Mouse (Mus musculus): ENCODE results near the gene 2510009E07Rik.
A peak's percentile ranks its signal among the peaks of the same experiment; 100 is the strongest.

The 2510009E07Rik gene

DNA sequence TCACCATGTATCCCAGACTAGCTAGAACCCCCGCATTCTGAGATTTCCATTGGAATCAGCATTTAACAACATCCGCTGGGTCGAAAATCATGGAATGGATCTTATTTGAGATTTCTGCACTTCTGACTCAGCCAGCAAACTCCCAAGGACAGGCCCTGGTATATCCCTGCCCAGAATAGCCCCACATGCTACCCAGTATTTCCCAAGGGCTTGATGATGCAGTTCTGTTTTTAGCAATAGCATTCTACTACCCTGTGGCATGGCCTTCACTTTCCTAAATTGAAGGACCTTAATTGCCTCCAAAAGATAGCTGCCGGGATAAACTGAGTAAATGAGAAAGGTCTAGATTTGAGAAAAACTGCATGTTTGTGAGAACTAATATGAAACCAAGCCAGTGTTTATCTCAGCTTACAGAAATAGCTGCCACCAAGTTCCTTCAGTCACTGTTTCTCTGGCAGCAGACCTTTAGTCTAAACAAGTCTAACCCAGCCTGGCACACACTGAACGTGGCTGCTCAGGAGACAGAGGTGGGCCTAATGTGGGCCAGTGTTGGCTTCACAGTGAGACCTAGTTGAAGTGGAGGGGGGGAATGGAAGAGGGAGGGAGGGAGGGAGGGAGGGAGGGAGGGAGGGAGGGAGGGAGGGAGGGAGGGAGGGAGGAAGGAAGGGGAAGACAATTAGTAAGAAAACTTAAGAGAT lies 58.2 kb downstream of the 2510009E07Rik start:
- no peak for DNase-seq (ENCODE audit: low read depth)

GRCm38 (mm10) chr16:21634460-21634859 lies 60.0 kb downstream of the 2510009E07Rik start:
- DNase-seq (ENCODE audit: low read depth), result peak; percentile 11

GRCm38 (mm10) chr16:21631815-21632222 lies 62.6 kb downstream of the 2510009E07Rik start:
- DNase-seq (ENCODE audit: low read depth), result no peak

DNA sequence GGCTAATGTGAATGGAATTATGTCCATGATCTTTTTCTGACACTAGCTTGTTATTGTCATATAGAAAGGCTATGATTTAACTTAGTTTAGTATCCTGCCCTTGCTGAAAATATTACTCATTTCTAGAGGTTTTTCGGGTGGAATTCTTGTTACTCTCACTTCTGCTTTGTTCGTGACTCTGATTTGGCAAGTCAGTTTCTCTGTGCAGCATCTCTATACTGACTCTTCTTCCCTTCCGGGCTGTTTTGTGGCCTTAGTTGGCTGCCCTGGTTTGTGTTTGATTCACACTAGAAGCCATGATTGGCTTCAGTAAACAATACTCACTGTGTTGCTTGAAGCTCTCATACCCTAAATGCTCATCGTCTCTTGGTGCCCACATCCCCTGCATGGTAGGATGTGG lies 63.9 kb downstream of the 2510009E07Rik start:
- no peak for DNase-seq (ENCODE audit: low read depth)

- DNase-seq (ENCODE audit: low read depth), result no peak
Measured at GRCm38 (mm10) chr16:21628061-21628591, 66.3 kb downstream of the 2510009E07Rik start.

GRCm38 (mm10) chr16:21627248-21627647 lies 67.2 kb downstream of the 2510009E07Rik start:
- no peak for DNase-seq (ENCODE audit: low read depth)

DNA sequence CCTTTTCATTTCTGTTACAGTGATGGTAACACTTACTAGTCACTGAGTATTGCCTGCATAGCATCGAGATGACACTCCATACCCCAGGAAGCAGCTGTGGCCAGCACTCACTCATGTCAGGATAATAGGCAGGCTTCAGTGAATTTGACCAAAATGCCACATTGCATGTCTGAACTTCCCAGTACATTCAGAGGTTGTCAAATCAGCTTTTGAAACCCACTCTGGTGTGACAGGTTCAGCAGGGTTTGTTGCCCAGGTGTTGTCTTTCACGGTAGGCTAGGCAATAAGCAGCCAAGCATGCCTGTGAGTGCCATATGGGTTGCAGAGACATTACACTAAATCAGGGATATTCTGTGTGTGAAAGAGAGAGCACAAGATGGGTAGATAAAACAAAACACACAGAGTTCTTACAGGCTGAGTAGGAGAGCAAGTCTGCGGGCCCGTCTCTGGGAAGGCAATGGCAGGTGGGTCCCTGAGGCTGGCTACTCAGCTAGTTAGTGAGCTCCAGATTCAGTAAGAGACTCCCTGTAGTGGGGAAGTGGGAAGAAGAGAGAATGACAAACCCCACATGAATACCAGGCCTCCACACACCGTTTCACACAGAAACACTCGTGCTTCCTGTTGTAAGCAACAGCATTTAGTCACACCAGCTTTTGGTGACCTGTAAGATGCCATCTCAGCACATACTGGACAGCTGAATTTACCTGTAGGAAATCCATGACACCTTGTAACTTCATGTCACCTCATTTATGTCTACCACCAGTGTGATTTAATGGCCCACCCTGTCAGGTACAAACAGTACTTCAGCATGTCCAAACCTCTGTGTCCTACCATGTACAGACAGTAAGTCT lies 68.5 kb downstream of the 2510009E07Rik start:
- DNase-seq (ENCODE audit: low read depth), result no peak

DNA sequence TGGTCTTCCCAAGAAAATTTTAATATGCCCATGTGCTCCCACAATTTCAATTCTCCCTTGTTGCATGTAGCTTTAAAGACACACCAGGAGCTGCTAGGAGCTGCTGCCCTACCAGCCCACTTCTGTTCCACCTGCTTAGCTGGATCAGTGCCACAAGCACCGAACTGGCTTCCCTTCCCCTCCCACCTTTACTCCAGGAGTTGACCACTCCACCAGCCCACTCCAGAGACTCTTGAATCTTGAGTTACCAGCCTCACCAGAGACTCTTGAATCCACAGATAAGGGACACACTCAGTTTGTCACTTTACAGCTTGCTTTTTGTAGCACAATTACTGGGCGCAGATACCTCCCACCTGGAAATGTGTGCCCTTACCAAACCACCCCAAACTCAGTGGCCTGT lies 73.8 kb downstream of the 2510009E07Rik start:
- no peak for DNase-seq (ENCODE audit: low read depth)

GRCm38 (mm10) chr16:21615802-21616201 lies 78.7 kb downstream of the 2510009E07Rik start:
- peak; percentile 11 for DNase-seq (ENCODE audit: low read depth)

DNA sequence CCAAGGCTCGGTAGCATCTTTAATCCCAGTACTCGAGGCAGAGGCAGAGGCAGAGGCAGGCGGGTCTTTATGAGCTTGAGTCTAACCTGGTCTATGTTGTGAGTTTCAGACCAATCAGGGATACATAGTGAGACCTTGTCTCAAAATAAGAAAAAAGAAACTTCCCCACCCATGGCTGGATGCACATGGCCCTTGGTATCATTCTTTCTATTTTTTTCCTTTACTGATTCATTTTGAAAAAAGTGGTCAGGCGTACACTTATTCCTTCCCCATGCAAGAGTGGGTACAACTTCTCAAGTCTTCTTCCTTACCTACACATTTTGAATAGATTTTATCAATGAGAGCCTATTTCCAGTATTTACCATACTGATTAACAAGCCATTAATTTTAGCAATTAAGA lies 84.0 kb downstream of the 2510009E07Rik start:
- no peak for DNase-seq (ENCODE audit: low read depth)

GRCm38 (mm10) chr16:21608176-21608865 lies 86.1 kb downstream of the 2510009E07Rik start:
- DNase-seq (ENCODE audit: low read depth), result no peak

- DNase-seq (ENCODE audit: low read depth), result no peak
Measured at GRCm38 (mm10) chr16:21607651-21608040, 86.8 kb downstream of the 2510009E07Rik start.

DNA sequence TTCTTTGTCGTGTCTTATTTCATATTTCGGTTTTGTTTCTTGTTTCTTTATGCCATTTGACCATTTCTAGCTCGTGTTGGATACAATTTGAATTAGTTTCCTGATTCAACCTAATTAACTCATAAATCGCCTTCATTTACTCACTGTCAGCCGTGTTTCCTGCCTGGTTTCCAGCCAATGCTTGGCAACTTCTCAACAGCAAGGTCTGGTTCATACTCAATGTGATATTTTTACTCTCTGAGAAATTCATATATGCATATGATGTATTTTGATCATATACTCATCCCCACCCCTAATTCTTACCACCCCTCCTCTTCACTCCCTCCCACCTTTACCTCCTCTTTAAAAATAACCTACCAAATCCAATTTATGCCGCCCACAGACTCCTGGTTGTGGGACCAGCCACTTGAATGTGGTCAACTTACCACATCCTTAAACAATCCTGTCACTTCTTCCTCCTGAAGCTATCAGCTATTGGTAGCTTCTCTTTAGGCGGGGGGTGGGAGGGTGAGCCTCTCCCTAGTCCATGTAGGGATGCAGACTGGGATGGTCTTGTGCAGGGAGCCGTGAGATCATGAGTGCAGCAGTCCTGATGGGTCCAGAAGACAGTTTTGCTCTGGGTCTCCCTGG lies 87.3 kb downstream of the 2510009E07Rik start:
- DNase-seq (ENCODE audit: low read depth), result no peak

DNA sequence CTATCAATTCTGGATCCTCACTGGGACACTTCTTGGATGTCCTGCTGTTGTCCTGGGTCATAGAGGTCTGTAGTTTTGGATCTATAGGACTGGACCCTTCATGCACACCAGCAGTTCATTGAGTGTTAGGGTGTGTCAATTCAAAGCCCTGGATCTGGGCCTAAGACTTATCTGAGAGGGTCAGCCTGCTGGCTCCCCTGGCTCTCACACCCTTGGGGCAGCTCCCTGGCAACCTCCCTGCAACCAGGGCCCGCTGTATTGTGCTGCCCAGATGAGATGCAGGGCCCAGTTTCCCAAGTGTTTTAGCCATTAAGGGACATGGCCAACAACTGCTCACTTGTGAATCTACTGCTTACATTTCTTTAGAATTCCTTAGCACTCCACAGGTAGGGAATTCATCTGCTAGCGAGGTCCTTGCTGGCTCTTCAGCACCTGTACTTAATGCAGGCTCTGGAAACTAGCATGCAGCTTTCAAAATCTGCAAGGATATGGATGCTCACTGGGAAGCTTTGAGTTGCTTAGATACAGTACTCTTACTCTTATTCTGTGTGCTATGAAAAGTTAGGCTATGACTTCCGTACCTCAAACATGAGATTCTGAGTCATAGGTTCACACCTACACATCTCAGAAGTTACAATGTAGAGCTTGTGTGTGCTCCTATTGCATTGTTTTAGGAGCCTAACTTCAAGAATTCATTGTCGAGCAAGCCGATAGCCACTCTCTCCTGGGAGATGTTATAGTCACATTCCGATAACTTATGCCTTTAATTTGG lies 88.0 kb downstream of the 2510009E07Rik start:
- DNase-seq (ENCODE audit: low read depth), result no peak

DNA sequence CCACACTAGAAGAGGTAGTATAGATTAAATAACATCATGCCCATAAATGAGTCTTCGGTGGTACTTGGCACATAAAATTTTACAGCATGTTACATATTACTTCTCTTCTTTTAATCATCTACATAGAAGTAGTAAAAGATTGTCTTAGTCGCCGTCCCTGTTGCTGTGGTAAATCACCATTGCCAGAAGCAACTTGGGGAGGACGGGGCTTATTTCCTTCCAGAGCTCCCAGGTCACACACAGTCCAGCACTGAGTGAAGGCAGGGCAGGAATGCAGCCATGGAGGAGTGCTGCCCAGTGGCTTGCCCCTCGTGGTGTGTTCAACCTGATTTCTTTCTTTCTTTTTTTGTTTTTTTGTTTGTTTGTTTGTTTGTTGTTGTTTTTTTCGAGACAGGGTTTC lies 90.1 kb downstream of the 2510009E07Rik start:
- DNase-seq (ENCODE audit: low read depth), result no peak
